Comparison of ENCODE assay signal across 8 mouse cellular contexts in the genomic region with DNA sequence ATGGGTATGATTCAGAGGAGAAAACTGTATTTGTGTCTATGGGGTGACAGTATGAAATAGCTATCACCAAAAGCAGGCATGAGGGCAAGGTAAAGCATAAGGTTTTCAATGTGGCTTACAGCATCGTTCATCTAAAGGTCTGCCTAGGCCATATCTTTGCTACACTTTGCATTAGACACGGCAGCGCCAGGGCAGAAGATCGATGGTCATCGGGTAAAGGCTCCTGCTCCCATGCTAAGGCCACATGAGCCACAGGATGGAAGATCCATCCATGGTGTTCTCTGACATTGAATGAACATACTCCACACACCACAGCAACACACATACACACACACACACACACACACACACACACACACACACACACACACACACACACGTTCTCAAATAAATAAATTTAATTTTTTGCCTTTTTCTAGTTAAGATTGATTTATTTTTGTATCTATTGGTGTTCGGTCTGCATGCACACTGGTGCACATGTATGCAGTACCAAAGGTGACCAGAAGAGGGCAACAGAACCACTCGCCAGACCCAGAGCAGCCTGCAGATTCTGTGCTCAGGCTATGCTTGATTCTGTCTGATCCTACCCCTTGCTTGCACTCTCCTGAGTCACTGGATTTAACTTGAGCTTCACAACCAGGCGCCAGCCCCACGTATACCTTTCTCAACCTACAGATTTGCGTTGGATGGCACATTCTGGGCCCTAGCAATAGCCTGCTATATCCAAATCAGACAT. TPM values are rescaled to one million over a fixed set of nuclear protein-coding genes. Genes with fewer than 3 reads are reported as not detected.
DNase-seq lines count a peak whose midpoint lies in the region; ATAC-seq lines count a peak whose summit lies in the region.

No protein-coding gene starts in this region.

- H3K4me1 ChIP-seq in forebrain, embryonic 10.5 days, result no peaks in the 10 kb centered on the region

- no peaks in the 10 kb centered on the region for H3K27me3 ChIP-seq in forebrain, embryonic 10.5 days (ENCODE audit: poor library complexity, severe bottlenecking)

- peak; percentile 42 for DNase-seq in MN1 (ENCODE audit: low spot score)
- peak; percentile 28 for DNase-seq in c-Kit-positive CD71-negative TER-119-negative erythroid progenitor cells, embryonic 14.5 days (ENCODE audit: low read depth)
- peak; percentile 71 for DNase-seq in forebrain, embryonic 10.5 days (ENCODE audit: extremely low spot score, low spot score)
- DNase-seq in heart, postnatal 4 days, result peak; percentile 72
- peak; percentile 47 for DNase-seq in layer of hippocampus, adult 9-11 months
- DNase-seq in lung, postnatal 10 days, result peak; percentile 75
- peak; percentile 51 for DNase-seq in right cerebral cortex, adult 18-20 months

- ATAC-seq in erythroblast, adult 5-6 weeks (replicated peaks; ENCODE audit: low FRiP score, poor library complexity, severe bottlenecking), result no peak; the same call in 1 of the 2 replicates

- H3K27ac ChIP-seq in forebrain, embryonic 10.5 days, result no peak overlapping the region

- no peaks in the 10 kb centered on the region for H3K9me3 ChIP-seq in forebrain, embryonic 10.5 days

- 40% methylated on average over 11 of the region's 11 CpGs for WGBS in forebrain, embryonic 10.5 days

- H3K36me3 ChIP-seq in forebrain, embryonic 10.5 days (replicated peaks), result no peaks in the 10 kb centered on the region

- no peak overlapping the region for H3K4me3 ChIP-seq in forebrain, embryonic 10.5 days

RNA-seq across cellular contexts. Expression of gene Scg3, which starts 36.3 kb away (rescaled TPM):
- polyA plus RNA-seq in forebrain, embryonic 10.5 days (2016; fragmentation: Nextera tagmentation; extraction: Ambion mirVana), result 12.7 and 15.1 TPM in 2 replicates
- under 1 TPM; 0.52 to 0.64 TPM for total RNA-seq in heart, postnatal 4 days (2021)
- not detected in 2 replicates for total RNA-seq in erythroblast, adult 5-6 weeks (2015; ENCODE audit: low replicate concordance)
- 0.84 TPM in 1 of 2 replicates, not detected in the other for total RNA-seq in erythroblast, adult 5-6 weeks (2017; ENCODE audit: low replicate concordance)

RNA-seq across cellular contexts. Expression of gene Bmp5, which starts 55.0 kb away (rescaled TPM):
- 4.6 and 4.7 TPM in 2 replicates for polyA plus RNA-seq in forebrain, embryonic 10.5 days (2016; fragmentation: Nextera tagmentation; extraction: Ambion mirVana)
- 1 to 10 TPM; 3.2 TPM for total RNA-seq in heart, postnatal 4 days (2021)
- total RNA-seq in erythroblast, adult 5-6 weeks (2015; ENCODE audit: low replicate concordance), result not detected in 2 replicates
- total RNA-seq in erythroblast, adult 5-6 weeks (2017; ENCODE audit: low replicate concordance), result not detected in 2 replicates

Comparison
In these comparisons a context has a peak if more than half of its experiments do, and no peak if none do; other contexts are left out.
1. RNA of gene Bmp5, which starts 55.0 kb away (total RNA-seq): 3.2 TPM in heart, postnatal 4 days; not detected in erythroblast, adult 5-6 weeks; every median in the first group is over 4 times any median in the second.
2. Peak in every context shown above with its lines, with median percentiles within 50 percentile points of each other: DNase-seq.